Mouse (Mus musculus): ENCODE measurements at regions not wholly inside any gene's neighbourhood (a gene's known extent, or its start where the extent isn't known, plus 50 kb on each side); places are given as distances from the start of the nearest gene placed in this dataset.

- no peak for TF ChIP-seq POLR2A (IDR thresholded peaks at IDR 0.05; ENCODE audit: low read depth, low read length)
- TF ChIP-seq CTCF (IDR thresholded peaks at IDR 0.05; ENCODE audit: extremely low read depth, insufficient read length, insufficient replicate concordance, low read depth, low read length), result no peak
Observed at GRCm38 (mm10) chr7:70917016-70917415, 434.3 kb downstream of the Gm10295 start.
